Mouse (Mus musculus) myocyte (in vitro differentiated cells): ENCODE results near the gene Ddx28.

Experiments used
- E2F4 ChIP-seq: IDR thresholded peaks from one replicate; pipeline ENCODE4 v1.6.1; 2011; ENCODE audit warnings: mild to moderate bottlenecking, control low read depth, moderate library complexity; ENCODE audit not compliant: insufficient read depth
- POLR2A ChIP-seq: IDR thresholded peaks from one replicate; pipeline ENCODE4 v1.6.1; 2011; ENCODE audit warnings: low read depth, mild to moderate bottlenecking, control low read depth, moderate library complexity; ENCODE audit not compliant: insufficient read length
- USF1 ChIP-seq: IDR thresholded peaks from one replicate; pipeline ENCODE4 v1.6.1; 2011; ENCODE audit warnings: low read depth, mild to moderate bottlenecking, control low read depth, moderate library complexity

GRCm38 (mm10) chr8:105991546-105991945 is 20.1 kb downstream of the Ddx28 start:
- no peak for TF ChIP-seq POLR2A
- no peak for TF ChIP-seq E2F4
- no peak for TF ChIP-seq USF1
